Mouse (Mus musculus) hindbrain, embryonic 14.5 days (tissue): ENCODE data around the gene Klhl20. TPM values are rescaled to one million over a fixed set of nuclear protein-coding genes. Genes with fewer than 3 reads are reported as not detected.

Experiments used
- ATAC-seq: fragments of 200-750 bp; cut with Nextera tagmentation; 2 replicates; pipeline ENCODE4 v1.8.0; 2017; ENCODE audit warnings: moderate number of reproducible peaks, mild to moderate bottlenecking, moderate TSS enrichment, moderate library complexity; ENCODE audit not compliant: low FRiP score
- DNase-seq: peaks from one replicate; pipeline ENCODE4 v3.0.0-alpha.2; 2015; ENCODE audit warnings: low spot score
- H3K27ac ChIP-seq: fragments of 300-500 bp; sonication (generic); 2 replicates; pipeline ENCODE4 v1.5.1; 2014; ENCODE audit warnings: mild to moderate bottlenecking, moderate library complexity
- H3K27me3 ChIP-seq: fragments of 300-500 bp; sonication (generic); 2 replicates; pipeline ENCODE4 v1.6.1; 2014; ENCODE audit warnings: mild to moderate bottlenecking, low read length, mixed read lengths; ENCODE audit not compliant: control insufficient read depth, insufficient read depth
- H3K36me3 ChIP-seq: fragments of 300-500 bp; sonication (generic); replicated peaks from 2 replicates; pipeline ENCODE4 v1.6.1; 2014; ENCODE audit not compliant: control insufficient read depth, insufficient read depth
- H3K4me1 ChIP-seq: fragments of 300-500 bp; sonication (generic); replicated peaks from 2 replicates; pipeline ENCODE4 v1.6.1; 2014; ENCODE audit warnings: antibody characterized with exemption, low read length, mixed read lengths; ENCODE audit not compliant: control insufficient read depth, insufficient read depth
- H3K4me2 ChIP-seq: fragments of 300-500 bp; sonication (generic); replicated peaks from 2 replicates; pipeline ENCODE4 v1.6.1; 2014; ENCODE audit warnings: mild to moderate bottlenecking, moderate library complexity
- H3K4me3 ChIP-seq: fragments of 300-500 bp; sonication (generic); replicated peaks from 2 replicates; pipeline ENCODE4 v1.5.1; 2014; ENCODE audit warnings: mild to moderate bottlenecking, low read length
- H3K9ac ChIP-seq: fragments of 300-500 bp; sonication (generic); 2 replicates; pipeline ENCODE4 v1.6.1; 2014
- H3K9me3 ChIP-seq: fragments of 300-500 bp; sonication (generic); 2 replicates; pipeline ENCODE4 v1.6.1; 2016; ENCODE audit warnings: low read length; ENCODE audit not compliant: control insufficient read depth
- WGBS: fragments of 180-500 bp; shearing (Covaris S2); extraction: QIAGEN DNeasy Blood & Tissue Kit; methylation state at CpG from one replicate; pipeline ENCODE4 v1.1.7; 2014; 5-methylcytosine and 5-hydroxymethylcytosine counted together
- polyA plus RNA-seq: library from polyadenylated mRNA; unstranded; fragments of >200 nt; fragmentation: Nextera tagmentation; extraction: Ambion mirVana; gene quantifications from 2 replicates; pipeline ENCODE4 v1.2.1, GENCODE M21; 2014

Gene Klhl20
- polyA plus RNA-seq, 1 experiment from 2014 or later, result 20.3 TPM

GRCm38 (mm10) chr1:161099721-161100405, 31.4 kb downstream of the Klhl20 start:
- Histone ChIP-seq H3K4me3 (no peak overlapping the region), H3K4me2 (no peak overlapping the region), H3K9me3 (no peaks in the 10 kb centered on the region), H3K4me1 (no peaks in the 10 kb centered on the region), H3K9ac (no peak overlapping the region), H3K27ac (no peak overlapping the region), H3K36me3 (peaks cover 70% of the 10 kb centered on the region), H3K27me3 (no peaks in the 10 kb centered on the region)
- WGBS, result 99% methylated on average over 4 of the region's 4 CpGs
- DNase-seq (no peak), ATAC-seq (no peak)

GRCm38 (mm10) chr1:161077243-161077642, 54.1 kb downstream of the Klhl20 start:
- H3K27me3 ChIP-seq, result no peaks in the 10 kb centered on the region
- peaks cover 11% of the 10 kb centered on the region for H3K4me1 ChIP-seq
- H3K4me3 ChIP-seq, result no peak overlapping the region
- no peak overlapping the region for H3K4me2 ChIP-seq
- ATAC-seq (no peak), DNase-seq (no peak)
- H3K9me3 ChIP-seq, result no peaks in the 10 kb centered on the region
- WGBS, result 86% methylated on average over 3 of the region's 3 CpGs
- H3K27ac ChIP-seq, result no peak overlapping the region
- no peaks in the 10 kb centered on the region; the same call in none of the 2 replicates for H3K36me3 ChIP-seq
- no peak overlapping the region for H3K9ac ChIP-seq

GRCm38 (mm10) chr1:161076238-161076637, 55.1 kb downstream of the Klhl20 start:
- H3K27ac ChIP-seq, result no peak overlapping the region
- no peak for DNase-seq
- H3K4me3 ChIP-seq, result no peak overlapping the region
- H3K9ac ChIP-seq, result no peak overlapping the region
- no peak overlapping the region for H3K4me2 ChIP-seq
- H3K4me1 ChIP-seq, result peaks cover 21% of the 10 kb centered on the region
- ATAC-seq, result no peak
- no peaks in the 10 kb centered on the region for H3K9me3 ChIP-seq
- no peaks in the 10 kb centered on the region; the same call in none of the 2 replicates for H3K36me3 ChIP-seq
- 92% methylated on average over 6 of the region's 6 CpGs for WGBS
- H3K27me3 ChIP-seq, result no peaks in the 10 kb centered on the region

GRCm38 (mm10) chr1:161071272-161071620, 60.1 kb downstream of the Klhl20 start:
- H3K27me3 ChIP-seq, result no peaks in the 10 kb centered on the region
- peak overlapping the region; percentile 59 for H3K4me3 ChIP-seq
- H3K4me2 ChIP-seq, result peak overlapping the region; percentile 72
- no peak for DNase-seq
- H3K36me3 ChIP-seq, result no peaks in the 10 kb centered on the region
- H3K4me1 ChIP-seq, result peaks cover 25% of the 10 kb centered on the region
- no peak for ATAC-seq
- H3K9me3 ChIP-seq, result no peaks in the 10 kb centered on the region
- H3K9ac ChIP-seq, result peak overlapping the region; percentile 64
- H3K27ac ChIP-seq, result 0 out of 2 replicates have a peak overlapping the region, but pooled peaks have one; percentile 48
- WGBS, result under 1% methylated on average over 12 of the region's 12 CpGs

GRCm38 (mm10) chr1:161070352-161071271, 60.7 kb downstream of the Klhl20 start, which contains the start of the genes Dars2 and Cenpl:
Gene Dars2 (minus strand): TSS chr1:161070658.
Gene Cenpl (plus strand): TSS chr1:161070713.
- peak; percentile 98 for ATAC-seq
- peak within 1 kb of the TSS; percentile 59 for H3K4me3 ChIP-seq

DNA sequence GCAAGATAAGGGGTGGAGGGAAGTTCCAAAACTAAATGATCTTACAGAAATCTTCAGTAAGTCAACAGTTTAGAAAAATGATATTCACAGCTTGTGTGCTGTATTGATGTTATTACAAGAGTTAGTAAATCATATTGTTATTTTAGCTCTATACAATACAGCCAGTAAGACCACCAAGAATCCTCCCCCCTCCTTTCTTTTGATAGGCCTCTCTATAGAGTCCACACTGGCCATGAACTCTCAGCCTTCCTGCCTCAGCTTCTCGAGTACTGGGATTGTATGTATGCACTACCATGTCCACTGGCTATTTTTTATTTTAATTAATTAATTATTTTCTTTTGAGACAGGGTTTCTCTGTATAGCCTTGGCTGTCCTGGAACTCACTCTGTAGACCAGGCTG, 68.0 kb downstream of the Klhl20 start:
- Histone ChIP-seq H3K4me3 (no peak overlapping the region), H3K36me3 (peaks cover 32% of the 10 kb centered on the region), H3K4me1 (no peaks in the 10 kb centered on the region), H3K9me3 (no peaks in the 10 kb centered on the region), H3K27ac (no peak overlapping the region), H3K27me3 (no peaks in the 10 kb centered on the region), H3K9ac (no peak overlapping the region), H3K4me2 (no peak overlapping the region)
- no peak for ATAC-seq
- no peak for DNase-seq
- 82% methylated on average over 1 of the region's 1 CpGs for WGBS

More at GRCm38 (mm10) chr1:161070352-161071271, 60.7 kb downstream of the Klhl20 start, which contains the start of the genes Dars2 and Cenpl:
- Histone ChIP-seq H3K27me3 (no peaks in the 10 kb centered on the region), H3K9ac (peak within 1 kb of the TSS; percentile 69), H3K27ac (peak within 1 kb of the TSS; percentile 77), H3K36me3 (no peaks in the 10 kb centered on the region), H3K9me3 (no peaks in the 10 kb centered on the region), H3K4me1 (peaks cover 25% of the 10 kb centered on the region), H3K4me2 (peak within 1 kb of the TSS; percentile 73)
- under 1% methylated on average over 57 of the region's 57 CpGs for WGBS
- DNase-seq, result peak; percentile 98

GRCm38 (mm10) chr1:161057164-161057563, 74.1 kb downstream of the Klhl20 start:
- H3K9ac ChIP-seq, result no peak overlapping the region
- H3K9me3 ChIP-seq, result no peaks in the 10 kb centered on the region
- 100% methylated on average over 1 of the region's 1 CpGs for WGBS

DNA sequence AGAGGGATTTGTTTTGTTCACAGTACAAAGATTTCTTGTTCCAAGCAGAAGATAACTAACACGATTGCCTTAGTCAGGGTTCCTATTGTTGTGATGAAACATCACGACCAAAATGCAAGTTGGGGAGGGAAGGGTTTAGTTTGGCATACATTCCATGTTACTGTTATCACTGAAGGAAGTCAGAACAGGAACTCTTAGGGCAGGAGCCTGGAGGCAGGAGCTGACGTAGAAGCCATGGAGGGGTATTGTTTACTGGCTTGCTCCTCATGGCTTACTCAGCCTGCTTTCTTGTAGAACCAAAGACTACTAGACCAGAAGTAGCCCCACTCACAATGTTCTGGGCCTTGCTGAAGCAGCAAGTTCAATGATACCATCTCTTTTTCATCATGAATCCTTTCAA, 84.3 kb downstream of the Klhl20 start:
- Histone ChIP-seq H3K9ac (no peak overlapping the region), H3K4me1 (no peaks in the 10 kb centered on the region), H3K27ac (no peak overlapping the region), H3K27me3 (no peaks in the 10 kb centered on the region), H3K4me3 (no peak overlapping the region), H3K4me2 (no peak overlapping the region), H3K9me3 (no peaks in the 10 kb centered on the region), H3K36me3 (peaks cover 84% of the 10 kb centered on the region)
- no peak for ATAC-seq
- no peak for DNase-seq
- 90% methylated on average over 3 of the region's 3 CpGs for WGBS

More at GRCm38 (mm10) chr1:161057164-161057563, 74.1 kb downstream of the Klhl20 start:
- no peak overlapping the region for H3K4me3 ChIP-seq
- no peaks in the 10 kb centered on the region for H3K27me3 ChIP-seq
- no peak for DNase-seq
- no peak overlapping the region for H3K27ac ChIP-seq
- peaks cover 50% of the 10 kb centered on the region for H3K36me3 ChIP-seq
- no peak overlapping the region for H3K4me2 ChIP-seq
- no peak for ATAC-seq
- no peaks in the 10 kb centered on the region for H3K4me1 ChIP-seq
